ENCODE assay signal across 24 mouse cellular contexts in genomic region chr15:11586384-11586783, GRCm38 (mm10).
"Had no signal": no experiment of that assay in that cellular context is flagged by ENCODE, and none has a peak within 500 bp of the region (broad histone marks: within the 10 kb centered on the region; RNA-seq: fewer than 3 reads in every experiment).

No protein-coding gene starts in this region.

- H3K27ac ChIP-seq: heart, adult 2 months; heart, embryonic 13.5 days; heart, embryonic 15.5 days; hindbrain, embryonic 12.5 days; hindbrain, embryonic 14.5 days; limb, embryonic 13.5 days; limb, embryonic 15.5 days; liver, embryonic 12.5 days; liver, embryonic 14.5 days had no signal

- H3K27me3 ChIP-seq: heart, embryonic 13.5 days; heart, embryonic 15.5 days; hindbrain, embryonic 12.5 days; limb, embryonic 13.5 days; limb, embryonic 15.5 days; liver, embryonic 12.5 days had no signal

- H3K9ac ChIP-seq: heart, embryonic 13.5 days; heart, embryonic 15.5 days; hindbrain, embryonic 12.5 days; hindbrain, embryonic 14.5 days; limb, embryonic 13.5 days; limb, embryonic 15.5 days; liver, embryonic 12.5 days; liver, embryonic 14.5 days had no signal

- H3K9me3 ChIP-seq: heart, embryonic 13.5 days; heart, embryonic 15.5 days; hindbrain, embryonic 12.5 days; limb, embryonic 13.5 days; limb, embryonic 15.5 days; liver, embryonic 12.5 days had no signal

- H3K36me3 ChIP-seq: heart, embryonic 13.5 days; heart, embryonic 15.5 days; hindbrain, embryonic 12.5 days; limb, embryonic 13.5 days; limb, embryonic 15.5 days; liver, embryonic 12.5 days had no signal

- DNase-seq: gastrocnemius, postnatal 14 days; gastrocnemius, postnatal 36 days; heart, adult 11 months; heart, adult 2 months; heart, postnatal 14 days; heart, postnatal 36 days; kidney, adult 11 months; kidney, adult 2 months; kidney, adult 9 months; kidney, postnatal 14 days; kidney, postnatal 36 days; layer of hippocampus, adult 9-11 months; layer of hippocampus, postnatal 36 days; left cerebral cortex, postnatal 4 days had no signal

- H3K4me1 ChIP-seq: heart, embryonic 15.5 days; hindbrain, embryonic 12.5 days; limb, embryonic 13.5 days; limb, embryonic 15.5 days; liver, embryonic 12.5 days had no signal

- ATAC-seq: hindbrain, embryonic 16.5 days; liver, embryonic 12.5 days had no signal

- H3K4me2 ChIP-seq: heart, embryonic 11.5 days; heart, embryonic 13.5 days; heart, embryonic 15.5 days; hindbrain, embryonic 12.5 days; hindbrain, embryonic 14.5 days; limb, embryonic 13.5 days; limb, embryonic 15.5 days; liver, embryonic 12.5 days had no signal

- H3K4me3 ChIP-seq: heart, adult 2 months; heart, embryonic 13.5 days; heart, embryonic 15.5 days; hindbrain, embryonic 12.5 days; limb, embryonic 13.5 days; limb, embryonic 15.5 days; liver, embryonic 12.5 days had no signal
